Mouse (Mus musculus) urinary bladder, postnatal 36 days (tissue): ENCODE data around the gene Taf3.
A peak's percentile ranks its signal among the peaks of the same experiment; 100 is the strongest.

Experiments used
- DNase-seq, 2 experiments: peaks; one replicate each; pipeline ENCODE4 v3.0.0; 2022; ENCODE audit warnings: low spot score in 2 of 2, mixed read lengths in 1 of 2

Gene Taf3

DNA sequence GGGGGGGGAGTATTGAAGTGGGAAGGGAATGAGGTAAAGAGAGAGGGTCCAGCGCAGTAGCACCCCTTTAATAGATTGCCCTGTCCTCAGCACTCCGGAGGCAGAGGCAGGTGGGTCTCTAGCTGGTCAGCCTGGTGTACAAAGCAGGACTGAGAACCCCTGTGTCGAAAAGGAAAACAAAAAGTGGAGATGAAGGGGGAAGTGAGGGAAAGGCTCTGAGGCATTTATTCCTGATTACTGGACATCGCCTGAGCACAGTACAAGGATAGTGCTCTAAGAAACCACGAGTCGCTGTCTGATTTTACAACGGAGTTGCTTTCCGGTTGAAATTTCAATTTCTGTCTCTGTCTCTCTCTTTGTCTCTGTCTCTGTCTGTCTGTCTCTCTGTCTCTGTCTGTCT is 158.1 kb downstream of the Taf3 start:
- DNase-seq = no peak

DNA sequence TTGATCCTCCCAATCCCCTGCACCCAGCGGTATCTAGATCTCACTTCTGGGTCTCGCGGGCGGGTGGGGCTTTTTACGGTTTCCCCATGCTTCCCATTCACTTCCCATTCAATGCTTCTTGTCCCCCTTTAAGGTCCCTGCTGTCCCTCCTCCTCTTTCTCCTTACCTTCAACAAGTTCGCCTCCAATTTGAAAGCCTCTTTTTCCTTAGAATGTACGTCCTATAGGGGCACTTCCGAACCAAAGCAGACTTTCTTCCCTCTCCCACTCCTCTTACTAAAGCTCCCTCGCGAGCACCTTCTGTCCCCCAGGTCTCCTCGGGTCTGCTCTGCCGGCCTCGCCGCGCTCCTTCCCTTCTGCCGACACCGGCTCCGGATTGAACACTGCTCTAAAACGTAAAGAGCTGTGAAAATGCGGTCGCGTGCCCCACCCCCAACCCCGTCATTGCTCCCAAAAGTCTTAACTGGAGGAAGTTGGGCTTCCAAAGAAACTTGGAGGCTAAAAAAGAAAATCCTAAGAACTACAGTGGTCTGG is 158.7 kb downstream of the Taf3 start, which contains the start of gene Gata3:
Gene Gata3, minus strand, starts transcription at position 384 of the 533 bp plus-strand sequence.
- DNase-seq = no peak

DNA sequence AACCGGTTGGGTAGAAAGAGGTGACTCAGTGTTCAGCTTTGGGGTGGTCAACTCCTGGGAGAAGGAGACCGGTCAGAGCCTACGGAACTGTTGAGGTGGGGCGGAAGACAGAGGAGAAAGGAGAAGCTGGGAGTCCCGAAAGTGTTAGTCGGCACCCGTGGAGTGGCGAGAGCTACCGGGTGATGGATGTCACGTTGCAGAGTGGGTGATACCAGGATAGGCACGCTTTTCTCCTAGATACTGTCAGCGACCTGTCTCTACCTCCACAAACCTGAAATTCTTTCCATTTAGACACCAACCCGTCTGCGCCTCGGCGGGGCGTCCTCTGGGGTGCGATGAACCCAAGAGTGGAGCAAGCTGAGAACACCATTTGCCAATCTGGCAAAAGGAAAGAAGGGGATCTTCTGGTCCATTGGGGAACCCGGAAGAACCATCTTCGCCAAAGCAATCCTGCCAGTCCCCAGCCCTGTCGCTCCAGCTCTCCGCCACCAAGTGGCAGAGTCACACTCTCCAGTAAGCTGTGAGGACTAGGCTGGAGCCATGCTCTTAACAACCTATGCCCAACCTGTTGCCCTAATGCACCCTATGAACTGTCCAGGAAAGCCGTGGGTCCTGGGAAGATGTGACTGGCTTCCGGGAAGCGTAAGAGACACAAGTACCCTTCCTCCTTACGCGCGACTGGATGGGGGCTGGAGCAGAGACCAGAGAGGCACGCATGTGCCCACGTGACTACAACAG is 159.3 kb downstream of the Taf3 start, which contains the start of gene 9230102O04Rik:
Gene 9230102O04Rik, minus strand, starts transcription at position 628 of the 738 bp plus-strand sequence.
- peak in 1 of 2 experiments; percentile 62 for DNase-seq

DNA sequence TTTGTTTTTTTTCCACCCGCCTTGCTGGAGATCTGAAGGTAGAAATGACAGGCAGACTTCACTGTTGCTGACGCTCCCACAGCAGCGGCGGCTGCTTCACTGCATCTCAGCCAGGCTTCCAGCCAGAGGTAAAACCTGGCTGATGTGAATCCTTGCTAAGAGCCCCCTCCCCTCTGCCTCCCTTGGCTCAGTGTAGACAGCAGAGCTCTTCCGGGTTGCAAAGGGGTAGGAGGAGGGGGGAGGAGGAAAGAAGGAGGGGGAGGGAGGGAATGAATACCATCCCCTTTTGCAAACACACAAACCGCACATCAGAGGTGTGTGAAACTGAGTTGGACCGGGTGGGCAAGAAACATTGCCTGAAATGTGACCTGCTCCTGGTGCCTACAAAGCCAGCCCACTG is 160.8 kb downstream of the Taf3 start:
- DNase-seq = no peak

DNA sequence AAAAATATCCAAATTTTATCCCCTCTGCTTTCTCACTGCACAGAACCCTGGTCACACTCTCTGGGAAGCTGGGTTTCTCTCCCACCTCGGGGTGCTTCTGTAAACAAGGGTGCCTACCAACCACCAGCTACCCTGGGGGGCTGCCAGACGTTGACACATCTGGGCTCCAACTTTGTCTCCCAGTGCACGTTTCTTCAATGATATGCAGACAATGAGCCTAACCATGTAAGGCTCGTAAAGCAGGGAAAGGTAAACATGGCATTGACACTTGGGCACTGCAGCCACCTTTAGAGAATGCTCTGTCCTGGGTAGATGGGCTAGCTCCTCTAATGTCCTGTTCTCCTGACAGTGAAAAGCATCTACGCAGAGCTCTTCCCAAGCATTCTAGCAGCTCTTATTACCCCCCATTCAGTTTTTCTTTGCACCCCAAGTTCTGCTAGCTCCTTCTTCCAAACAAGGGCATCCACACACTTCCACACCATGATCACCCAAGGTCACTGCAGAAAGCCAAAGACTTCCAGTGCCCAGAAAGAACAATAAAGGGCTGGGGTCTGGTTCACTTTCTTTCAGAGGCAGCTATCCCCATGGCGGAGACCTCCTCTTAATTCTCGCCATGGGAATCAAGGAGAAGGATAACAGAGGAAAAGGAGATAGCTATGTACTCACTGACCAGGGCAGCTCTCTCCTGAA is 161.3 kb downstream of the Taf3 start:
- DNase-seq = no peak

DNA sequence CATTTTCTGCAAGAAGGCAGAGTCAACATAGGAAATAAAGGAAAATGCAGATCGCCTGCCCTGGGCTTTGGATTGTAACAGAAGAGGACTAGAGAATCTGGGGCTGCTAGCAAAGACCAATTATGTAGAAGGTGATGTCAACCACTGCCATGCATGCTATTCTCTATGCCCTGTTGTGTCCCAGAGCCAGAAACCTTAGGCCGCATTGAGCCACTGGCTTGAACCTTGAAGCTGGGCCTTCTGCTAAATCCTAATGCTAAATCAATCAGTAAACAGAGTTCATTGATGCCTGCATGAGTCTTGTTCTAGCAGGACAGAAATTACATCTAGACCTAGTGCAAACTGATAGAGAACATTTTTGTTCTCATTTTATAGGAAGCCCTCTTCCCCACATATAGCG is 162.4 kb downstream of the Taf3 start:
- DNase-seq = no peak

DNA sequence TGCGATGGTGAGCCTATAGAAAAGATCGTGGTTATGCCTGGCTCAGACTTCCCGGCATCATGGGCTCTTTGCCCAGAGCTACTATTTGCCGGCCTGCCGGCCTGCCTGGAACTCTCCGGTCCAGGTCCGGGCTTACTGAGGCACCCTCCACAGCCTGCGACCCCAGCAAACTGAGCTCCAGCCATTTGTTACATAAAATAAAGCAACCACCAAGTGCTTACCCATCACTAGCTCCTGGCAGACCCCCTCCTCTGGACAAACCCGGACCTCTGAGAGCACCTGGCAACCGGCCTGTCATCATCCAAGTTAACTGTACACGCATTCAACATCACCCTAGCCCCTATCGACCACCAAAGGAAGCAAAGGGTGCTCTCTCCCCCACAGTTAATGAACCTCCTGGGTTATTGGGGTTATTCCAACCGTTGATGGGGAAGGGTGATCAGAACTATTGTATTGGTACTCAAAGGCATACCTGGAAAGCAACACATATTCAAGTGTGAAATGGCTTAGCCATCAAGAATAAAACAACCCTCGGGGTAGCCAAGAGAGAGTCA is 163.1 kb downstream of the Taf3 start:
- no peak for DNase-seq

DNA sequence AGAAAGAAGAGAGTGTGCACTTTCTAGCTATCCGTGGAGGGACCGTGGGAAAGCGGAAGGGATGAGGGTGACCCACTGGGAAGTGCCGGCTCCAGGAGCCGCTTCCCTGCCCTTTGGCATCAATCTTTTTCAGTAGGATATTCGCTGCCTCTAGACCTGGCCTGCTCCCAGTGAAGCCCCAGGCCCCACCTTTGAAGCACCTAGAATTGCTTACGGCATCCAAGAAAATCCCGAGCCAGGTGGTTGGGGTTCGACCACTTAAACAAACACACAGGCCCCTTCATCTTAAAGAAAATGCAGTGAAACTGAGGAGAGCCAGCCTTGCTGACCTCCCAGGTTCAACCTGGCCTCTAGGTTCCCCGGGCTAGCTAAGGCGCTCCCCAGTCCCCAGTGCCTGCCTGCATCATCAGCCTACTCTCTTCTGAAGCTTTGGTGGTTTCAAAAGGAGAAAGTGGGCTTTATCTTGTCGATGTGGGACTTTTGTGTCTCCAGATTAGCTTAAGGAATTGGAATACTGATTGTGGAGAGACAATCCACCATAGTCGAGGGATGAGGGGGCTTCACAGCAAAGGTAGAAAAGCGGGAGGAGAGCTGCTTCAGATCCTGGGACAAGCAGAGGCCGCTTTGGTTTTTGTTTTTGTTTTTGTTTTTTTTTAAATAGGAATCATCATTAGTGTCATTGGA is 163.7 kb downstream of the Taf3 start:
- DNase-seq = no peak

DNA sequence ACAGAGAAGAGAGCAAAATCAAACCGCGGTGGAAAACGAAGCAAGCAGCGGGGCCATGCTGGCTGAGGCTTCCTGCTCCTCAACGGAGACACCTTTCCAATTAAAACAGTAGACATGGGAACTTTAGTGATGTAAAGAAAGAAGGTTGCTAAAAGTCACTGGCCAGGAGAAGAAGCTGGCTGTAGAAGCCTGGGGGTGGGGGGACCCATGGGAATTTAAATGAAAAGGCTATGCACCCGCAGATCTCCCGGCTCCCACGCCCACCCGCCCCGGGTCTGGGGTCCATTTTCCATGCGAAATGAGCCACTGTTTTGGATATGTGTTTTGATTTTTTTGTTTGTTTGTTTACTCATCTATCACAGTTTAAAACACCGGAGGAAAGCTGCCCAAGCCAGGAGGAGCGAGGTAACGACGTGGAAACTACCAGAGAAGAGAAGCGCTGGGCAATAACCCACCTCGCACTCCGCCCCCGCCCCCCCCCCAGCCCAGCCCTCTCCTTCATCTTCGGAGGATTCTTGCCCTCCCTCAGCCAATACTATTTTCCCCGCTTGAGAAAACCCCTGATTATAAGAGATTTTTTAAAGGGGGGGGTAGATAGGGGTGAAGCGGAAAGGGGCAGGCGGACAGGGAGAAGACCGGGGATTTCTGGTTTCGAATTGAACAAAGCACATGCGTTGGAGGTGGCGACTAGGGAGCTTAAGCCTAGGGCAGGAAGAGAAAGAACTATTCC is 164.4 kb downstream of the Taf3 start:
- no peak for DNase-seq

DNA sequence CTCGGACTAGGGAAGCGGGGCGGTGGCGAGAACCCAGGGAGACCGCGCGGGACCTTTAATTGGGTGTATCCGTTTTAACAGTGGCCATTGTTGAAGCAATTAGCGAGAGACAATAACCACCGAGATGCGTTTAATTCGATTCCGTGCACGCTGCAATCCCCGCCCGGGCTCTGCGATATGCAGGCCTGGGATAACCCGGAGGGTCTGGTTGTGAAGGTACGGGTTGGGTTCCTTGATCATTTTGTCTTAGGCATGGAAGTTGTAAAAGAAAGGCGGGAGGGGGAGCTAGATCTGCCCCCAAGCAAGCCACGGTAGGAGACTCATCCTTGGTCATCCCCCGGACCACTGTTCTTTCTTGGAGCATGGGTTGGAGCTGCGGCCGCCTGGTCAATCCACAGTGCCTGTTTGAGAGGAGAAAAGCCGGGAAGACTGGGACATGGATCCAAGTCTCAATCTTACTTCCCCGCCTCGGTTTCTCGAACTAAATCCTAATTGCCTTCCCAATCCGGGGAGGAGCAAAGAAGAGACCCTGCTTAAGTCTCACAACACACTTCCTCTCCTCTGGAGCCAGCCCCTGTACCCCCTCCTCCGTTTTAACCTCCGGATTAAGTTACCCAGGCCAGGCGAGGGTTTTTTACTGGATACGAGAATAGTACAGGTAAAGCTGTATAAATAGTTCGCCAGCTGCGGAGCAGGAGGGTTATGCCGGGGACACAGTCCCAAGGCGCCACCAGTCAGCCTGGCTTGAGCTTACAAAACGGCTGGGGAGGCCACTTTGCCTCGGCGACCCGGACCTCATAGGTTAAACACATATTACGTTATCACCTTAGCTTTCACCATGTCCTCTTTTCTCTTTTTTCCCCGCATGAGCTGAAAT is 165.2 kb downstream of the Taf3 start:
- DNase-seq = no peak

DNA sequence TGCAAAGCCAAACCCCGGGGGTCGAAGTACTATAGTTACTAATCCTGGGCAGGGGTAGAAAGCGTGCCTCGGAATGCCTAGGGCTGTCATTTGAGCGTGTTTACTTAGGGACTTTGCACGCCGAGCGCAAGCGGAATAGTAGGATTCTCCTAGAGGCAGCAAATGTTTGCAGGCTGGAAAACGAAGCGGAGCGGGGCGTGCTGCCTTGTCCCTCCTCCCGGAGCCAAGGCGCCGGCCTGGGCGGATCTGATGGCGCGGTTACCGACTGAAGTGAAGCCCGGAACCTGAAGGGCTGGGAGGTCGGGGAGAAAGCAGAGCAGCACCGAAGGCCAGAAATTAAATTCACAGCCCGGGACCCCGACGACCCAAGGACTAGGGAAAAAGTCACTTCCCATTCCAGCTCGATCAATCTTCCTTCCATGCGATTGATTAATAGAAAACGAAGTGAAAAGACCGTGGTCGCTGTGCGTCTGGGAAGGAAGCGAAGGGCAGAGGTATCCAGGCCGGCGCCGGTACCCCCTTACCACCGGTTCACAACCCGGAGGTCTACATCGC is 165.9 kb downstream of the Taf3 start:
- no peak for DNase-seq

DNA sequence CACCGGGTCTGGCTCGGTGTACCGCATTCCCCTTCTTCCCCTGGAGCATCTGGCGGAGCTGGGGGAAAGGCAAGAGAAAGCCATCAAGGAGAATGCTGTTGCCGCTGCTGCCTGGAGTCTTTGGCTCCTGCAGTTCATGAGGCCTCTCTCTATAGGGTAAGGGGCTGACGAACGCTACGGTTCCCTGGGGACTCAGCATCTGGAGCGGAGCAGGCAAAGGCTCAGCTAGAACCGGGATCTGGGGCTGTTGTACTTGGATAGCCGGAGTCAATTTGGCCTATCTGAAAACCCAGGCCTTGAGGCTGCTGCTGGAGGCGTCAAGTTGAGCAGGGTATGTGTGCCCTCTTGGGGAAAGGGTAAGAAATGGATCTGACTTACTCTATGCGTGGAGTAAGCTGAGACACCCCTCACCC is 166.8 kb downstream of the Taf3 start:
- no peak for DNase-seq

DNA sequence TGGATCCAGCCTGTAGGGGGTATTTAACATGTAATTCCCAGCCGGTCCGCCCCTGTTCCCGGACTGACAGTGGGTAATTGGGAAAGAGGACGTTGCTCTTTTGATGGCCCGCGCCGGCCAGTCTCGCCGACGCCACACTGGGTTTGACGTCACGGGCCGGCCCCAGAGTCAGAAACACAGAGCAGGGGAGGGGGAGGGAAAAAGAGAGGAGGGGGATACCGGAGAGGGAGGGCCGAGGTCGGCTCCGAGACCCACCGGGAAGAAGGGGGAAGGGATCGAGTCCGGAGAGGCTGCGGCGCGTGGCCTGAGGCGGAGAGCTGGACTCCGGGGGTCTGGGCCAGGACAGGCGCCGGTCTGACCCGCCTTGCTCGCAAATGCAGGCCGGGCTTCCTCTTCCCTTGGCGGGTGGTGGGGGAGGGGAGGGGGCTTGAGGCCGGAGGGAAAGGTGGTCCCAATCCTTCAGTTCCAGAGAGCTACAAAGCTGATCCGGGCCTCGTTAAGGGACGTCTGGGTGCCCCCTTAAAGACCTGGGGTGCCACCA is 167.3 kb downstream of the Taf3 start, which contains the start of gene 4930412O13Rik:
Gene 4930412O13Rik, plus strand, starts transcription at position 202 of the 541 bp plus-strand sequence.
- DNase-seq = no peak

DNA sequence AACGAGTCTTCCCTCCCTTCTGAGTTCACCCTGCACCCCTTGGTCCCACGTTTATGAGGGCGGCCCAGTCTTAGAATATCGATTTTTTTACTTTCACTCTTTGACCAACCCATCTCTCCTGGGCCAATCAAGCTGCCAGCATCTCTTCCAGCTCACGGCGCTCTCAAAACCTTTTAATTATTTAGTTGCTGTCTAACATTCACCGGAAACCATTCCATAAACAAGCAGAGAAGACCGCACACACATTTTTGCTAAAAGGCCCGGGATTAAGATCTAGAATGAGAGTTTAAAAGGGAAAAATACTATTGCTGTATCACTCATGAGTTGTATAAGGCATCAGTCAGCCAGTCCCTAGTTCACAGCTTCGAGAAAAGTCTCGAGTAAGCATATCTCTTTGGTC is 168.1 kb downstream of the Taf3 start:
- no peak for DNase-seq

DNA sequence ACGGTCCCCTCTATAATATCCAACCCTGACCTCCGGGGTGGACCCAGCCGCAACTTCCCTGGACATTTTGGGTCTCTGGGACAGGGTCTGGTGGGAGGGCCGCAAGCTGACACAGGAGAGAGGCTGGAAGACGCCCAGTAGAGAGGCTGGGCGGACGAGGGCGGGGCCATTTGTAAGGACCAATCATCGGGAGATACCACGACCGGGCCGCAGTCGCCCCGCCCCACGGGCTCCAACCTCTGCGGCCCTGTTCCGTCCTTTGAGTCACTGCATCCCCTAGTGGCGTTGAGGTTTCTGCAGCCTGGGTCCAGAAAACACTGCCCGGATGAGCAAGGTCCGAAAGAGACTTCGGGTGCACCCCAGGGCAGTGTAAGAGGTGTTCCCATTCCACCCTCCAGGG is 168.9 kb downstream of the Taf3 start:
- DNase-seq = peak; percentile 93 to 95

DNA sequence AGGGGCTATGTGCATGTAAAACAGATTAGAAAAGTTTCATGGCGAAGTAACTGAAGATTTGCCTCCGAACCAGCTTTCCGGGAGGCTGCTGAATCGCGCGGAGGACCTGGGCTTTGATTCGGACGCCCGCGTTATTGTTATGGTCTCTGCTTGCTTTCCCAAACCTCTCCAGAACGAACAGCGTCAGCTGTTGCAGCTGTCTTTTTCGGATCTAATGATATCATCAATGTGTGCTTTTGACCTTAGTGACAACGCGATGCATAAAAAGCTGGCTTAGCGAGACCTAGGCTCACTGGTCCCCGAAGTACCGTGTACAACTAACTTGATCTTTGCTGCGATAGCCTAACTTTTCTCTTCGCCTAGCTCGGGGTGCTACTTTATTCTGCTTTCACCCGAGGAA is 169.3 kb downstream of the Taf3 start:
- DNase-seq = no peak

DNA sequence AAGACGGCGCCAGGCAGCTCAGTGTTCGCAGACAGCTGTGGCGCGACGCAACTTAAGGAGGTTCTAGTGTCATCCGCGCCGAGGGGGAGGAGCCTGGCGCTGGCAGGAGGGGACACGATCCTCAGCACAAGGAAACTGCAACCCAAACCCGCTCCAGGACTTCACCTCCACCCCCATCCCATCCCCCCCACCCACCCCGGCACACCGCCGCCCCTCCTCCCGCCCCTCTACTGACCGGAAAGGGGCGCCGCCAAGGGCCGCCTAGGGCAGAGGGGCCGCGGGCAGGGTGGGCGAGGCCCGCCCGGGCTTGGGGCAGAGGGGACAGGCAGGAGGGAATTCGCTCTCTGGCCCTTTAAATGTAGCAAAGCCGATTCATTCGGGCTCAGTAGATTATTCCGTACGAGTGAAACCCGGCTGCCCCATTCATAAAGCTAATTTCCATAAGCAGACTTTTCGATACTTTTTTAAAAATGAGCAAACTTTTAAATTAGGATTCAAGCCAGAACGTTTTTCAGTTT is 169.8 kb downstream of the Taf3 start:
- DNase-seq = peak; percentile 71 to 84

DNA sequence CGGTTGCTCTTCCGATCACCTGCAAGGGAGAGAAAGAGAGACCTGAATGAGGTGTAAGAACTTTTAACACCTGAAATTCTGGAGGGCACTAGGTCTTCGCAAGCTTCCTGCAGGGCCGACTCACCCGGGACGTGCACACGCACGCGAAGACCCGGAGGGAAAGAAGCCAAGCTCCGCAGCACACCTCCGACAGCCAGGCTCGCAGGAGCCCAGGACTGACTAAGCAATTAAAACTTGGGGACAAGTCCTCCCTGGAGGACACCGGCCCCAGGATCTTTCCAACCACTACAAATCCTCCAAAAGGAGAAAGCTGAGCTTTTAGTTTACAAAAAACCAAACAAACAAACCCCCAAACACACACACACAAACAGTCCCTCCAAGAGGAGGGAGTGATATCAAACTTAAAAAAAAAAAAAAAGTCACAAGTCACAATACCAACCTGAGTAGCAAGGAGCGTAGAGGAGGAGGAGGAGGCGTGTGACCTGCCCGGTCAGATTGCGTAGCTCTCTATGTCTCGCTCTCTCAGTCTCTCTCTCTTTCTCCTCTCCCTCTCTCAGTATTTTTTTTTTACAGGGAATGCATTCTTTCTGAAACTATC is 170.3 kb downstream of the Taf3 start:
- DNase-seq = no peak

DNA sequence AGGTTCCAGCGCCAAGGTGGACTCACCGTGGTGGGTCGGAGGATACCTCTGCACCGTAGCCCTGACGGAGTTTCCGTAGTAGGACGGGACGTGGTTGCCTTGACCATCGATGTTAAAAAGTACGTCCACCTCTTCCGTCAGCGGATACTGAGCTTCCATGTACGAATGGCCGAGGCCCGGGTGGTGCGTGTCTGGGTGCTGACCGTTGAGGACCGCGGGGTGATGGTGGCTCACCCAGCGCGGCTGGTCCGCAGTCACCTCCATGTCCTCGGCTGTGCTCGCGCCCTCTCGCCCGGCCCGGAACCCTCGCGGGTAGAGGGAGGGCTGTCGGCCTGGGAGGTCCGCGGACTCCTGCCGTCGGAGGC is 171.1 kb downstream of the Taf3 start:
- no peak for DNase-seq
